Mouse (Mus musculus) CH12.LX (cell line): ENCODE data around the gene Parp3. TPM values are rescaled to one million over a fixed set of nuclear protein-coding genes. Genes with fewer than 3 reads are reported as not detected.

Experiments
- DNase-seq: peaks from one replicate; pipeline ENCODE4 v3.0.0-alpha.2; 2013; ENCODE audit errors: extremely low read depth
- H3K27ac ChIP-seq: 2 replicates; pipeline ENCODE4 v1.5.1; 2012; ENCODE audit warnings: low read depth, mild to moderate bottlenecking, control low read depth, moderate library complexity; ENCODE audit not compliant: insufficient read depth
- H3K27me3 ChIP-seq: replicated peaks from 2 replicates; pipeline ENCODE3; 2012; ENCODE audit warnings: inconsistent platforms
- H3K36me3 ChIP-seq, 2 experiments: replicated peaks in 1 of 2; 2 replicates each; pipeline versions ENCODE3 to v1.6.1; 2012; ENCODE audit warnings: inconsistent platforms in 1 of 2, low read length in 1 of 2, mild to moderate bottlenecking in 1 of 2, mixed read lengths in 1 of 2, moderate library complexity in 1 of 2; ENCODE audit not compliant: control insufficient read depth in 1 of 2, insufficient read depth in 1 of 2
- H3K4me1 ChIP-seq, 2 experiments: 2 replicates each; pipeline ENCODE4 v1.6.1; 2012; ENCODE audit warnings: inconsistent platforms in 1 of 2, moderate library complexity in 1 of 2; ENCODE audit not compliant: insufficient read depth in 2 of 2, control insufficient read depth in 1 of 2
- H3K4me2 ChIP-seq: 2 replicates; pipeline ENCODE4 v1.6.1; 2012; ENCODE audit warnings: low read depth, mild to moderate bottlenecking, control low read depth; ENCODE audit not compliant: poor library complexity, insufficient read depth, severe bottlenecking
- H3K4me3 ChIP-seq, 3 experiments: fragments of 150-350 bp in 1 of 3; sonication (generic) in 1 of 3; replicated peaks in 1 of 3; 2 replicates each; pipeline versions ENCODE3 to v1.5.1; 2011 to 2012; ENCODE audit warnings: low read depth in 2 of 3, low read length in 2 of 3, mild to moderate bottlenecking in 2 of 3, moderate library complexity in 2 of 3, control low read depth in 1 of 3, improper control_type of control experiment in 1 of 3, inconsistent platforms in 1 of 3, mixed read lengths in 1 of 3; ENCODE audit not compliant: poor library complexity in 1 of 3
- H3K79me2 ChIP-seq: replicated peaks from 2 replicates; pipeline ENCODE4 v1.6.1; 2012; ENCODE audit warnings: mild to moderate bottlenecking, moderate library complexity; ENCODE audit not compliant: control insufficient read depth, poor library complexity, insufficient read depth, severe bottlenecking; ENCODE audit errors: extremely low read depth
- H3K9ac ChIP-seq: 2 replicates; pipeline ENCODE4 v1.6.1; 2012; ENCODE audit warnings: low read depth, mild to moderate bottlenecking, control low read depth, moderate library complexity; ENCODE audit not compliant: insufficient read depth
- H3K9me3 ChIP-seq: replicated peaks from 2 replicates; pipeline ENCODE3; 2012; ENCODE audit warnings: low read length, inconsistent platforms, mixed read lengths
- BHLHE40 ChIP-seq: IDR thresholded peaks from 2 replicates; pipeline ENCODE4 v1.6.1; 2011; ENCODE audit warnings: mild to moderate bottlenecking, low read depth, low read length, improper control_type of control experiment
- CHD2 ChIP-seq: IDR thresholded peaks from 2 replicates; pipeline ENCODE4 v1.6.1; 2011; ENCODE audit warnings: low read length, improper control_type of control experiment
- E2F4 ChIP-seq: IDR thresholded peaks from 2 replicates; pipeline ENCODE4 v1.6.1; 2011; ENCODE audit warnings: low read depth, low read length, improper control_type of control experiment; ENCODE audit not compliant: insufficient replicate concordance
- ELF1 ChIP-seq: IDR thresholded peaks from 2 replicates; pipeline ENCODE4 v1.6.1; 2014; ENCODE audit warnings: low read depth, mild to moderate bottlenecking, inconsistent platforms, low read length, improper control_type of control experiment
- EP300 ChIP-seq: IDR thresholded peaks from 2 replicates; pipeline ENCODE4 v1.6.1; 2011; ENCODE audit warnings: low read length, improper control_type of control experiment
- GABPA ChIP-seq: IDR thresholded peaks from 2 replicates; pipeline ENCODE4 v1.6.1; 2012; ENCODE audit warnings: low read depth, low read length, improper control_type of control experiment, inconsistent platforms; ENCODE audit not compliant: insufficient replicate concordance
- HCFC1 ChIP-seq: IDR thresholded peaks from 2 replicates; pipeline ENCODE4 v1.6.1; 2012; ENCODE audit warnings: low read depth, mild to moderate bottlenecking, inconsistent platforms, low read length, improper control_type of control experiment
- KAT2A ChIP-seq: IDR thresholded peaks from 2 replicates; pipeline ENCODE4 v1.6.1; 2012; ENCODE audit warnings: low read length, improper control_type of control experiment, inconsistent platforms; ENCODE audit not compliant: insufficient replicate concordance
- MAFK ChIP-seq: IDR thresholded peaks from 2 replicates; pipeline ENCODE4 v1.6.1; 2011; ENCODE audit warnings: low read length, improper control_type of control experiment; ENCODE audit not compliant: insufficient replicate concordance
- MAX ChIP-seq: IDR thresholded peaks from 2 replicates; pipeline ENCODE4 v1.6.1; 2011; ENCODE audit warnings: low read length, improper control_type of control experiment
- MAZ ChIP-seq: IDR thresholded peaks from 2 replicates; pipeline ENCODE4 v1.6.1; 2012; ENCODE audit warnings: low read depth, mild to moderate bottlenecking, inconsistent platforms, low read length, improper control_type of control experiment, moderate library complexity
- NRF1 ChIP-seq: IDR thresholded peaks from 2 replicates; pipeline ENCODE4 v1.6.1; 2014; ENCODE audit warnings: low read depth, mild to moderate bottlenecking, inconsistent platforms, low read length, improper control_type of control experiment, moderate library complexity
- PAX5 ChIP-seq: IDR thresholded peaks from 2 replicates; pipeline ENCODE4 v1.6.1; 2012; ENCODE audit warnings: low read length, inconsistent platforms, mixed read lengths
- POLR2AphosphoS2 ChIP-seq: IDR thresholded peaks from 2 replicates; pipeline ENCODE4 v1.6.1; 2011; ENCODE audit warnings: low read depth, low read length, improper control_type of control experiment
- TBP ChIP-seq: conservative IDR thresholded peaks from 2 replicates; pipeline ENCODE4 v1.6.1; 2011; ENCODE audit warnings: low read depth, low read length, improper control_type of control experiment
- TCF12 ChIP-seq: IDR thresholded peaks from 2 replicates; pipeline ENCODE4 v1.6.1; 2014; ENCODE audit warnings: low read depth, mild to moderate bottlenecking, inconsistent platforms, low read length, improper control_type of control experiment
- USF2 ChIP-seq: conservative IDR thresholded peaks from 2 replicates; pipeline ENCODE4 v1.6.1; 2011; ENCODE audit warnings: low read depth, low read length, improper control_type of control experiment
- ZC3H11A ChIP-seq: IDR thresholded peaks from 2 replicates; pipeline ENCODE4 v1.6.1; 2012; ENCODE audit warnings: low read depth, mild to moderate bottlenecking, inconsistent platforms, low read length, improper control_type of control experiment
- ZMIZ1 ChIP-seq: IDR thresholded peaks from 2 replicates; pipeline ENCODE4 v1.6.1; 2012; ENCODE audit warnings: low read depth, mild to moderate bottlenecking, inconsistent platforms, low read length, improper control_type of control experiment
- dilution Hi-C: fragments of 300-500 bp; cut with MboI; formaldehyde crosslinking; loops from 2 replicates; pipeline ENCODE4 v1.14.3; 2020; ENCODE audit warnings: low sequenced_read_pairs; ENCODE audit not compliant: extremely low pct_unique_long_range_greater_than_20kb, extremely low pct_ligation_motif_present
- in situ Hi-C: fragments of 300-500 bp; cut with MboI; formaldehyde crosslinking; loops from 3 replicates; pipeline ENCODE4 v1.14.3; 2019; ENCODE audit warnings: low sequenced_read_pairs, low pct_ligation_motif_present, low pct_unique_long_range_greater_than_20kb, mixed read lengths
- polyA plus RNA-seq: library from polyadenylated mRNA; unstranded; fragments of >175 nt; gene quantifications from 2 replicates; pipeline ENCODE4 v1.2.1, GENCODE M21; 2012; ENCODE audit warnings: low read depth; ENCODE audit not compliant: insufficient read length
- total RNA-seq, 2 experiments: library from RNA; depleted of rRNA; stranded (reverse); fragments of 300-350 nt in 1 of 2; fragments of >200 nt in 1 of 2; gene quantifications; 2 replicates each; pipeline ENCODE4 v1.2.3; 2012 to 2014

Gene Parp3
- total and polyA plus RNA-seq, 3 experiments, result 10.3 to 24.6 (median 12.9) TPM

- in situ Hi-C loops, result no loop called here
- no peak for TF ChIP-seq USF2
- TF ChIP-seq CHD2, result no peak
- TF ChIP-seq TBP, result no peak
- TF ChIP-seq BHLHE40, result no peak
- no peak for TF ChIP-seq ELF1
- no peak for TF ChIP-seq E2F4
- no peak for TF ChIP-seq HCFC1
- no peak for TF ChIP-seq NRF1
- no peak for TF ChIP-seq ZMIZ1
- no peak for TF ChIP-seq TCF12
- TF ChIP-seq EP300, result no peak
- TF ChIP-seq PAX5, result no peak
- no peak for TF ChIP-seq MAZ
- no peak for TF ChIP-seq MAX
- Histone ChIP-seq H3K4me2 (no peak overlapping the region), H3K79me2 (no peaks in the 10 kb centered on the region), H3K27me3 (no peaks in the 10 kb centered on the region), H3K4me3 (no peak overlapping the region), H3K9ac (no peak overlapping the region), H3K4me1 (peaks cover 0 to 8% of the 10 kb centered on the region in 2 experiments; a peak in 2 of 4 replicates), H3K27ac (no peak overlapping the region), H3K36me3 (peaks cover 25 to 60% of the 10 kb centered on the region in 2 experiments), H3K9me3 (peaks cover 16% of the 10 kb centered on the region)
- dilution Hi-C loops, result no loop called here
- no peak for DNase-seq
These were observed 9.0 kb downstream of the Parp3 start for GRCm38 (mm10) chr9:106467746-106468145.

GRCm38 (mm10) chr9:106466721-106467120 lies 10.0 kb downstream of the Parp3 start:
- no peak overlapping the region for H3K9ac ChIP-seq
- TF ChIP-seq POLR2AphosphoS2 (no peak), GABPA (no peak), KAT2A (no peak), NRF1 (no peak), MAZ (no peak), MAX (no peak), MAFK (no peak), ZC3H11A (no peak), USF2 (no peak)

More at GRCm38 (mm10) chr9:106466721-106467120, 10.0 kb downstream of the Parp3 start:
- H3K36me3 ChIP-seq, result peaks cover 34 to 59% of the 10 kb centered on the region in 2 experiments
- H3K79me2 ChIP-seq, result no peaks in the 10 kb centered on the region
- no peak overlapping the region for H3K4me2 ChIP-seq
- no peak overlapping the region for H3K4me3 ChIP-seq
- H3K4me1 ChIP-seq, result no peaks in the 10 kb centered on the region
- no peak for DNase-seq
- H3K9me3 ChIP-seq, result peaks cover 16% of the 10 kb centered on the region
- H3K27ac ChIP-seq, result no peak overlapping the region
- H3K27me3 ChIP-seq, result no peaks in the 10 kb centered on the region
- in situ Hi-C loops (no loop called here), dilution Hi-C loops (no loop called here)
